Mouse (Mus musculus): ENCODE results near the gene Actn4.

Actn4 gene

DNA sequence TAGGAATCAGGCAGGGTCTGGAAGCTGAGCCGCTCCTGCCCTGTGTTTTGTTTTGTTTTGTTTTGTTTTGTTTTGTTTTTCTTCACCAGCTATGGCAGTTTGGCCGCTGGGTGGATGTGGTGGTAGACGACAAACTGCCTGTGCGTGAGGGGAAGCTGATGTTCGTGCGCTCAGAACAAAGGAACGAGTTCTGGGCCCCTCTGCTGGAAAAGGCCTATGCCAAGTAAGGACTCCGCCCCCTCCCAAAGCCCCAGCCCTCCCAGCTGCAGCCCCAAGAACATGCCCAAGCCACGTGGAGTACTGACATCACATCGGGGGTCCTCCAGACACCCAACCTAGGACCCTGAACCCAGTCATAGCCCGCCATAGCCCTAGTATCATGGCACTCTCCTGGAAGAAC is 79.1 kb downstream of the Actn4 start:
- no peak for DNase-seq (ENCODE audit: low read depth)

DNA sequence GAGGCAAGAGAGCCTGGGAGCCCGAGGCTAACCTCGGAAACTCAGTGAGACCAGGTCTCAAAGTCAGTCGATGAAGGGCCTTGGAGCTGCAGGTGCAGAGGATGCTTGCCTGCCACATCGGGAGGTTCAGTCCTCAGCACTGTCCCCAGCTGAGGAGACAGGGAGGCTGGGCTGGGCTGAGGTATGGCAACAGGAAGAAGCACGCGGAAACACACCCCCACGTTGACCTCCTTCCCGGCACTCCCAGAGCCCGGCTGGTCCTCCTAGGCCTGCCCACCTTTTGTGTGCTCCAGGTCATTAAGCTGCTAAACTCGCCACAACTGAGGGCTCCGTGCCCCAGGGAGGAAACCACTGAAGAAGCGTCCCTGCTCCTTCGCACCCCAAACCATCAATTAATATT is 80.9 kb downstream of the Actn4 start, which contains the start of gene Capn12:
Gene Capn12, plus strand, starts transcription at position 224 of the 400 bp plus-strand sequence.
- DNase-seq (ENCODE audit: low read depth) = no peak

DNA sequence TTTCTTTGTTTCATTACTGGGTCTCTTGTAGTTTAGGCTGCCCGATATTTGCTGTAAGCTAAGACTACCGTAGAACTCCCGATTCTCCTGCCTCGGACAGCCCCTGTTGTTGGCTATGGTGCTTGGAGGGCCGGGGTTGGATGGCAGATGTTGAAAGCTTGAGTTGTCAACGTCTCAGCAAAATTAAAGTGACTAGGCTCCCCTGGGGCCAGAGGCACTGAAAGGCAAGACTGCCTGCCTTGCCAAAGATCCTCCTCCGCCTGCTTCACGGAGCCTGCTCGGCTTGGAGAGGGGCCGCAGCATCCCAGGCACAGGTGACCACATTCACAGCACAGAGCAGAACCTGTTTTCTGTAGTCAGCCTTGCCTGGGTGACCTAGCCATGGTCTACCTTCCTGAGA is 81.6 kb downstream of the Actn4 start:
- DNase-seq (ENCODE audit: low read depth) = no peak

DNA sequence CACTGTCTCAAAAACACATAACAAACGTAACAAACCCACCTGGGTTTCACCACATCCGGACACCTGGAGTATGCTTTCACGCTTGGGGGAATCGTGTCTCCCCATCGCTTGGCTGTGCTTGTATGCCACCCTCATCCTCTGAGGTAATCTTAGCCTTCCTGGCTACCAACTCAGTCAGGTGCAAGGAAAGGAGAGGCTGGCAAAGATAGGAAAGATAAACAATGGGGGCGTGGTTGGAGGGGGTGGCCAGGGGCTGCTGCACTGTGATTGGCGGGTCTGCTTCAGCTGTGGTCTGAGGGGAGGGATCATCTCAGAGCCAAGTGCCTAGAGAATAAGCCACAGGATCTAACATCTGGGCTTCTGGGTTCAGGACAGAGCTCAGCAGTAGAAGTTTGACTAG is 82.5 kb downstream of the Actn4 start:
- no peak for DNase-seq (ENCODE audit: low read depth)

DNA sequence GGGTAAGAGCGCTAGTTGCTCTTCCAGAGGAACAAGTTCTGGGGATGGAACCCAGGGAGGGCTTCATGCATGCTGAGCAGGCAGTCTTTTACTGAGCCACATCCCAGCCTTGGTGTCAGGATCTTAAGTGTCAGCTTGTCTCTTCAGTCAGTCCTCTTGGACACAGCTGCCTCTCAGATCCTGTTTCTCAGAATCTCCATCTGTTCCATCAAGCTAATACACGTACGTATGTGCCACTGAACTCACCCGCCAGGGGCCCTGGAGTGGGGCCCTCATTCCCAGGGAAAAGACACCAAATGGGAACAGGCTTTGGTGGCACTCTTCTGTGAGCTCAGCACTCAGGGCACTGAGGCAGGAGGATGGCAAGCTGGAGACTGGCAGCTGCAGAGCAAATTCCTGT is 84.3 kb downstream of the Actn4 start:
- no peak for DNase-seq (ENCODE audit: low read depth)

DNA sequence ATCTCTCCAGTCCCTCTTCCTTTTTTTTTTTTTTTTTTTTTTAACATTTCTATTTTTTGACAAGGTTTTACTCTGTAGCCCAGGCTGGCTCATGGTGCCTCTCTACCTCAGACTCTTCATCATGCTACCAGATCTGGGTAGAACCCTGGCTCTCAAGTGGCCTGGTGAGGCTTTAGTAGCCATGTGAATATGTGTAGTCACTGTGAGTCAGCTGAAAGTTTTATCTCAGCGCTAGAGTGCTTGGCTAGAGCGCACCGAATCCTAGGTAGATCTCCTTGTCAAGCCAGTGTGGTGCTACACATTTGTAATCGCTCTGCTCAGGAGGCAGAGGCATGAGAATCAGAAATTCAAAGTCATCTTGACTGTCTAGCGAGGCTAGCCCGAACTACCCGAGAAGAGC is 85.0 kb downstream of the Actn4 start:
- no peak for DNase-seq (ENCODE audit: low read depth)

DNA sequence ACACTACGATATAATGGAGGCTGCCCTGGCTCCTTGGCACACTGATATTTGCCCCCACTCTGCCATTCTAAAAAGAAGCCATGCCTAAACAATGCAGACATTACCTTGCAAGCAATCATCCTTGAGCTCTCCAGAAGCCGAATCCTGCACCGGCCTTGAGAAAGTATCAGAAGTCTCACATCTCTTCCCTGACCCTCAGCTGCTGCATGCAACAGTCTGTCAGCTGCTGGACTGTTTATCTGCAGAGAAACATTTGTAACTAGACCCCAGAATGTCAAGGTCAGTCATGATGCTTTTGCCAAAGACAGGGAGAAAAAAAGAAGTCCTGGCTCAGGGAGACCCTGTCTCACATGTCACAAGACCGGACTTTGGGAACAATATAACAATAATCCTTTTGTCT is 86.0 kb downstream of the Actn4 start:
- DNase-seq (ENCODE audit: low read depth) = no peak

DNA sequence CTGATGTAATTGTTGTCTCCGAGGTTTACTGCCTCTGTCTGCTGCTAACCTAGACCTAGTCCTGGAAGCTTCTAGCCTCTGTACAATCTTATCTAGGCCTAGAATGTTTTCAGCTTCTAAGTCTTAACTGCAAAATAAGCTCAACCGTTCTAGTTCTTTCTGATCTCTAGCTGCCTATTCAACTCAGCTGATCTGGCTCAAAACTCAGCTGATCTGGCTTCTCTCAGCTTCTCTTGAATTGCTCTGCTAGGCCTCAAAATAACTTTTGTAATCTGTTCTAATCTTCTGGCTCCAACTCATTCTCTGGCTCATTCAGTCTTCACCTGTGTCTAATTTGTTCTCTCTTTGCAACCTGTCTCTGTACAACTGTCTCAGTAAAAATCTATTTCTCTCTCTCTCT is 87.6 kb downstream of the Actn4 start:
- DNase-seq (ENCODE audit: low read depth) = no peak

DNA sequence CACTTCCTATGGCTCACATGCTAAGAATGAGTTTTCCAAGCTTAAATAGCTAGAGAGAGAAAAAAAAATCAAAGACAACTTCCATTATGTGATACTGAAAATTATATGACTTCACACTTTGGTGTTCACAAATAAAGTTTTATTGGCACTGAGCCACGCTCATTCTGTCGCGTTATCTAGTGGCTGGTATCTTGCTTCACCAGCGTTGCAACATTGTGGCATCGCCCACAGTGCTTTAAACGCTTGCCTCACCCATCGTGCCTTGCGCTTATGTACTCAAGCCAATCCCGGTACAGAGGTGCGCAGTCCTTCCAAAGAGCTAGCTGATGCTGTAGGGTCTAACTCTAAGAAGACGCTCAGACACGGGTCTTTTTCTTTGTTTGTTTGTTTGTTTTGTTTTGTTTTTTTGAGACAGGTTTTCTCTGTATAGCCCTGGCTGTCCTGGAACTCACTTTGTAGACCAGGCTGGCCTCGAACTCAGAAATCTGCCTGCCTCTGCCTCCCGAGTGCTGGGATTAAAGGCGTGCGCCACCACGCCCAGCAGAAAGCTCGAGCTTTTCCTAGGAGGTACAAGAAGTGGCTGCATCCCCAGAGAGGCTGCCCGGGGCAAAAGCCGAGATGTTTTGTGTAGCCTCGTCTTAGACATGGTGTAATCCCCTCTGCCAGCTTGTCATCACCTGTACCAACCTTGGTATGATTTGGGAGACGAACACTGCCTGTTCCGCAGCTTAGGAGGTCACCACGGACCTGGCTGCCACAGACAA is 91.1 kb downstream of the Actn4 start:
- no peak for DNase-seq (ENCODE audit: low read depth)

DNA sequence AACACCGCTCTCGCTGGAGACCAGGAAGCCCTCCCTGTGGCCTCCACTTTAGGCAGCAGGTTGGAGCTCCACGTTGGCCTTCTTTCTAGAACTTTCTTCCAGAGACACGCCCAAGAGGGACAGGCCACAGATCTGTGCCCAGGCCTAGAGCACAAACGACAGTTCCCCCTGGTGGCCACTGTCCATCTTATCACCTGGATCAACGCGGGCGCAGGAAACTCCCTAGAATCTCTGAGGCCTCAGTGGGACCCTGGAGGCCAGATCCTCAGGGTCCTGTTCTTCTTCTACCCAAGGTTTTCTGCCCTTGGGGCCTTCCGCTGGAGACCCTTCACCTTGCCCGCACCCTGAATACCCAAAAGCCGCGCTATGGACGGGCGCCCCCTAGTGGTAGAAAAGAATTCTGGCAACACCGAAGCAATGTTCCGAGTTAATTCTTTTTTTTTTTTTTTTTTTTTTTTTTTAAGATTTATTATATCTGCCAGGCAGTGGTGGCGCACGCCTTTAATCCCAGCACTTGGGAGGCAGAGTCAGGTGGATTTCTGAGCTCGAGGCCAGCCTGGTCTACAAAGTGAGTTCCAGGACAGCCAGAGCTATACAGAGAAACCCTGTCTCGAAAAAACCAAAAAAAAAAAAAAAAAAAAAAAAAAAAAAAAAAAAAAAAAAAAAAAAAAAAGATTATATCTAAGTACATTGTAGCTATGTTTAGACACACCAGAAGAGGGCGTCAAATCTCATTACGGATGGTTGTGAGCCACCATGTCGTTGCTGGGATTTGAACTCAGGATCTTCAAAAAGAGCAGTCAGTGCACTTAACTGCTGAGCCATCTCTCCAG is 94.4 kb downstream of the Actn4 start:
- DNase-seq (ENCODE audit: low read depth) = peak; percentile 95

DNA sequence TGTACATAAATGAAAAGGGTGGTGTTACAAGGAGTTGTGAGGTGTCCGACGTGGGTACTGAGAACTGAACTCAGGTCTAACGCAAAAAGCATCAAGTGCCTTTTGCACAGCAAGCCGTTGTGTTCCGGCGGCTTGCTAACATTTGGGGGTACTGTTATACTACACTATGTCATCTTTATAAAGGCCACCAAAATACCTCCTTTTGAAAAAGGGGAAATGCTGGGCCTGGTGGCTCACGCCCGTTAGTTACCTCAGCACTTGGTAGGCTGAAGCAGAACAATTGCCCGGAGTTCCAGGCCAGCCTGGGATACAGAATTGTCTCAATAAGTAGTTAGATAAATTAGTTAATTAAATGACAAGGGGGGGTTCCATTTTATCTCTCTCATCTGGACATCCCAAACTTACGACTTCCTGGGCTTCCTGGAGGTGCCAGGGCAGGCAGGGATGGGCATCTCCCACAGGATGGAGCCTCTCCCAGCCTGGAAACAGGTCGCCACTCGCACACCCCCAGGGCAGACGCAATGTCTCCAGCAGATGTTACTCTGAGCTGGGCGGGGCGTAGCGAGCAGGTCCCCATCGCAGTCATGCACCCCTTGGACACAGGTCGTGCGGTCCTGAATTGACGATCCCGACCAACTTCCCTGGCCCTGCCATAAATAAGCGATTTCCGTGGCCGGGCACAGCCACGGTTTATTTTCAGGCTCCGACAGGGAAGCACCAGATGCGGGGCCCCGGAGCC is 95.2 kb downstream of the Actn4 start:
- peak; percentile 59 for DNase-seq (ENCODE audit: low read depth)

DNA sequence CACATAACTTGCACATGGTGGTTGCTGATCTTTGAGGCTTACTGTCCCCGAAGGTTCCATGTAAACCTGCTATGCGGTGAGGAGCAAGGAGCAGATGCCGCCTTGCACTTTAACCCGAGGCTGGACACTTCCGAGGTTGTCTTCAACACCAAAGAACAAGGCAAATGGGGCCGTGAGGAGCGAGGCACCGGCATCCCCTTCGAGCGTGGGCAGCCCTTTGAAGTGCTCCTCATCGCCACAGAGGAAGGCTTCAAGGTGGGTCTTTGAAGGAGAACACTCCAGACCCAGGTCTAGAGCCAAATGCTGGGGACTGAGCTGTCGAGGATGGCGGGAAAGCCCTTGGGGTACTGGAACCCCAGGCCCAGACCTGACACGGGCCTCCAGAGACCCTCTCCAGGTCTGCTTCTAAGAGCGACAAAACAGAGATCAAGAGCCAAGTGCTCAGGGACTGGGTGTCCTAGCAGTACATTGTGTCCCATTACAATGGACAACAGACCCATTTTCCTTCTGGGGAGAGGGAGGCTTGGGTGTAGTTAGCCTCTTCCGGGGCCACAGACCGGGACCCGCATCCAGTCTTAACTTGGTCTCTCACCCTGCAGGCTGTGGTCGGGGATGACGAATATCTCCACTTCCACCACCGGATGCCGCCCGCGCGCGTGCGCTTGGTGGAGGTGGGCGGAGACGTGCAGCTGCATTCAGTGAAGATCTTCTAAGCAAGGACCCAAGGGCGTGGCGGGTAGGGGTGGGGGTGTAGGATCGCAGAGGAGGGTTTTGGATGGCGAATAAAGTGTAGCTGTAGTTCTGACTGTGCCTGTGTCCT is 96.4 kb downstream of the Actn4 start:
- peak; percentile 99 for DNase-seq (ENCODE audit: low read depth)

DNA sequence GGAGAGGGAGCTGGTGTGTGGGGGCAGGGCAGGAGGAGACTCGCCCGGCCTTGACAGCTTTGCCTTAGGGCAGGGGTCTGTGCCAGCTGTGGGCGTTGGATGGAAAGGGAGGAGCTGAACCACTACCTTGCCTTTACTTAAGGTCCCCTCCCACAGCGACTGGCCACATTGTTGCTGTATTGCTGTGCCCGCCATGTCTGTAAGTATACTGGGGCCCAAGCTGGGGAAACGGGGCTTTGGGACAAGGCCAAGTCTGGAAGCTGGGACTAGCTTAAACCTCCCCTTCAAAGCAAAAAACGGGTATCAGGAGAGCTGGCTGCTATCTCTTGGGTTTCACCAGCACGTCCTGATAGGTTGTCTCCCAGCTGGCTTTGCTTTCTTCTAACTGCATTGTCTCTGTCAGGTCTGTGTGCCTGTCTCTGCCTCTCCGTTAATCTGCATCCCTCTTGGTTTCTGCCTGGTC is 97.8 kb downstream of the Actn4 start:
- peak; percentile 31 for DNase-seq (ENCODE audit: low read depth)

DNA sequence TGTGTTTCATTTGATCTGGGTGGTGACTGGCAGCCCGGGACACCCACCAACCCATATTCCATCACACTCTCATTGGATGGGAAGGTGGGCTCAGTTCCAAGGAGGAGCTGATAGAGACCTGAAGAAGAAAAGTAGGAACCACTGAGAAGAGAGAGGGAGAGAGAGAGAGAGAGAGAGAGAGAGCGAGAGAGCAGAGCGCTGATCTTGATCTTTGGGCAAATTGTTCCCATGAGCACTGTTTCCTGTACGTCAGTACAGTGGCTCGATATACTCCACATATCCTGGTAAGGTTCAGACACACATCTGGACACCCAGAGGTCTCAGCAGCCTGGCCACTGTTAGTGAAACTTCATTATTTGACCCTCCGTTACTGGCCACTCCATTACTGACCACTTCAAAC is 98.6 kb downstream of the Actn4 start, which contains the start of gene Lgals7:
Gene Lgals7, plus strand, starts transcription at position 314 of the 400 bp plus-strand sequence.
- DNase-seq (ENCODE audit: low read depth) = peak; percentile 51

DNA sequence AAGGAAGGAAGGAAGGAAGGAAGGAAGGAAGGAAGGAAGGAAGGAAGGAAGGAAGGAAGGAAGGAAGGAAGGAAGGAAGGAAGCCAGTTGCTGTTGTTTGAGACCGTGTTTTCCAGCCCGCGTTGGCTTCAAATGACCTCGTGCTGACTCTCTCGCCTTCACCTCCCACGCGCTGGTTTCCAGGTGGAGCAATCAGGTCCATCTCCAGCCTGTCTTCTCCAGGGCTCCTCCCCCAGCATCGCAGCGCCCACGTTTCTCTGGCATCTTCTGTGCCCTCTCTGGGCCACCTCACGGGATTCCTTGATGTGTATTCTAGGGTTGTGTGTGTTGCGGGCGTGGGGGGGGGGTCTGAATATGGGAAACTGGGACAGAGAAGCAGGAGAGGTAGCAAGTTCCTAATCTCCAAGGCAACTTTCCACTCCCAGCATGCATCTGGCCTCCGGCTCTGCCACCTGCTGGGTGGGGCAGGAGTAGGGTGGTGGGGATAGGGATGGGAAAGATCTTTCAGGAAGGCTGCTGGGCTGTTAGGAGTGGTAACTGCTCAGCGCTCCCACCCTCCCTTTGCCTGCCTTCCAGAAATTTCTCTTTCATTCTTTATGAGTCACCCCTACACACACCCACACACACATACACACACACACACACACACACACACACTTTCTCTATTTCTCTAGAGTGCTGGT is 99.2 kb downstream of the Actn4 start:
- DNase-seq (ENCODE audit: low read depth) = peak; percentile 40

DNA sequence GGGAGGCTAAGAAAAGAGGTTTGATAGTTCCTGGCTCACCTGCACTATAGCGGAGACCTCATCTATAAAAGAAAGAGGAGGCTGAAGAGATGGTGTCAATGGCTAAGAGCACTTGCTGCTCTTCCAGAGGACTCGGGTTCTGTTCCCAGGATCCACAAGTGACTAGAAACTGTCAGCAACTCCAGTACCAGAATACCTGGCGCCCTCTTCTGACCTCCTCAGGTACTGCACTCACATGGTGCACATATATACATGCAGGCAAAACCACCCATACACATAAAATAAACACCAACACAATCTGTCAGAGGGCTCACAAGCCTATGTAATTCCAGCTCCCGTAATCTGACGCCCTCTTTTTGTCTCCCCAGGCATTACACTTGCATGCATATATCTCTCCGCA is 101.2 kb downstream of the Actn4 start:
- DNase-seq (ENCODE audit: low read depth) = peak; percentile 56

DNA sequence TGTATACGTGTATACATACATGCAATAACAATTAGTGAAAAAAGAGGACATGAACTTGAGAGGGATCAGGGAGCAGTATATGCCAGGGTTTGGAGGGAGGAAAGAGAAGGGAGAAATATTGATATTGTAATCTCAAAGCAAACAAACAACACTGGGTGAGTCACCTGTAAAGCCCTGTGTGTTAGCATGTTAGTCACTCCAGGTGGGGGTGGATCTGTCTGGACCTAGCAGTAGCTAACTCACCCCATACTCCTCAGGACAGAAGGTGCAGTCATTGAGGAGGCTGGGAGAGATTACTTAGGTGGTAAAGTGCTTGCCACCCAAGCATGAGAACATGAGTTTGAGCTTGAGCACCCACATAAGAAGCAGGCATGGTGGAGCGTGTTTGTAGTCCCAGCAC is 102.2 kb downstream of the Actn4 start:
- DNase-seq (ENCODE audit: low read depth) = no peak

DNA sequence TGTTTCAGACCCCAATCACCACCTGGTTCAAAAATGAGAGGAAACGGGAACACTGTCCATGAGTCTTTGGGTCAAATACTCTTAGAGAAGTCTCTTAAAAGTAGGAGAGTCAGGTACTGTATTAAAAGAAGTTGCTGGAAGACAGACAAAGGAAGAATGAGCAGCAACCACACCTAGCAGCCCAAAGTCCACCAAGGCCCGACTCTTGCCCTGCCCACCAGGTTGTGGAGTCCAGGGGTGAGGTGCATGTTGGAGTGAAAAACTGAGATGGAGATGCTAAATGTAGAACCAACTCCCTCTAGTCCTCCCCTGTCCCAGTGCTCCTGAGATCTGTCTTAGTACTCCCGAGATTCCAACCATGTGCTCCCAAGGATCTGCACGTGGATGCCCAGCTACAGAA is 111.5 kb downstream of the Actn4 start:
- no peak for DNase-seq (ENCODE audit: low read depth)

DNA sequence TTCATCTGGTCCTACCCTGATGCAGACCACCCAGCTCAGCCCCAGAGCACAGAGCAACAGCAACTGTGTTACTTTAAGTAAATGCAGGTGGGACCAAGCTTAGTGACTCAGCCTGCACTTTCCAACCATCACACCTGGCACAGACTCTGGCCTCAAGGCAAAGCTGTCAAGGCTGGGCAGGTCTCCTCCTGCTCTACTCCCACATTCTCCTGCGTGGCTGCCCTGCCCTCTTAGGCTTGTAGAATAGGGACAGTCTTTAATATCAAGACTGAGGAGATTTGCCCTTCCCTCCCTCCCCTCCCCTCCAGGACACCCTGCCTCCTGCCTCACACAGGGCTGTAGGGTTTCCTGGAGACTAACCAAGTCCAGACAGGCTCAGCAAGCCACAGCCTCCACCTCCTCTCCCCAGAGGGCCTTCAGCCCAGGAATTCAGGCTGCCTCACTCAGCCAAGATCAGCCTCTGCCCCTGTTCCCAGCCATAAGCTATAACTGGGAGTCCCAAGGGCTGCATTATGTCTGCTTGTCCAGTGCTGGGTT is 112.4 kb downstream of the Actn4 start:
- no peak for DNase-seq (ENCODE audit: low read depth)

DNA sequence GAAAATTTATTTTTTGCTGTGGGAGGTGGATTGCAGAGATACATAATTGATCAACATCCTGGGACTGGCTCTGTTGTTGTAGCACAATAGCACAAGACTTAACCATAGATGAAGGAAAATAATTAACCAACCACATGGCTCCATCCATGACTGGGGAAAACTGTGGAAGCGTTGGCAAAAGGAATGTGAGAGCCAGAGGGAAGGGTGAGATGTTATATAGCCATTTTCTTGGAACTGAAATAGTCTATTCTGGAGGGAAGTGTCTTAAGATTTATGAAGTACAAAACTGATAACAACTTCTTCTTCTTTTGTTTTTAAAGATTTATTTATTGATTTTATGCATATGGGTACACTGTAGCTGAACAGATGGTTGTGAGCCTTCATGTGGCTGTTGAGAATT is 114.9 kb downstream of the Actn4 start:
- DNase-seq (ENCODE audit: low read depth) = no peak
